Mouse (Mus musculus) cerebellum, postnatal 25 days (tissue): ENCODE measurements around the gene Rsph1.
A peak's percentile ranks its signal among the peaks of the same experiment; 100 is the strongest.
"Not testable (repeated sequence)": the region's sequence is repeated elsewhere in the genome, so short reads cannot be mapped to it uniquely, and the experiment has no call there.

Source experiments
- DNase-seq, 2 experiments: peaks; one replicate each; pipeline ENCODE4 v3.0.0; 2021; ENCODE audit warnings: mixed read lengths in 2 of 2

Gene Rsph1

DNA sequence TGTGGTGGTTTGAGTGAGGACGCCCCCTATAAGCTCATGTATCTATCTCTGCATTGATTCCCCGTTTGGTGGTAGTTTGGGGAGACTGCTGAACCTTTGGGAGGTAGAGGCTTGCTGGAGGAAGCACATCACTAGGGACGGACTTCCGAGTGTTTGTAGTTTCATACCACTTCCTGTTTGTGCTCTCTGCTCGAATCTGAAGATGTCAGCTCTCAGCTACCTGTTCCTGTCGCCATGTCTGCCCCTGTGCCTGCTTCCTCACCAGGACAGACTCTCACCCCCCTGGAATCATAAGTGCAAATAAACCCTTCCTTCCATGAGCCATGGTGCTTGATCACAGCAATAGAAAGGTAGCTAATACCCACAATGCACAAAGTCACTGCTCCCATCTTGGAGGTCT, 2.0 kb downstream of the Rsph1 start:
- DNase-seq, result no peak

DNA sequence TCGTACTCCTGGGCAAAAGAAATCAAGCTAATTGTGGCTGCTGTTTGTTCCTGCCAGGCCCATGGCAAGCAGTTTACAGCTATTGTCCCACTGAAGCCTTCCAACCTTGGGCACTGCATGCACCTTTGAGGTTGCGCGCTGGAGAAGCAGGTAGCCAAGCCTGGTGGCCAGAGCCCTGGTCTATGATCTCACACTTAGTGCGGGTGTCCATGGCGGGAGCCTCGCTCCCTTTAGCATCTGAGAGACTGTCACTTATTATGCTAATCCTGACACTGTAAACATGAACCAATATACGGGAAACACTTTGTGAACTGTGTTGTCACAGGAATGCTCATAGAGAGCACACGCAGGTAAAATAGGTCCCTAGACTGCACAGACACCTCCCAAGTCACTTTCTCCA, 3.6 kb downstream of the Rsph1 start:
- no peak for DNase-seq

DNA sequence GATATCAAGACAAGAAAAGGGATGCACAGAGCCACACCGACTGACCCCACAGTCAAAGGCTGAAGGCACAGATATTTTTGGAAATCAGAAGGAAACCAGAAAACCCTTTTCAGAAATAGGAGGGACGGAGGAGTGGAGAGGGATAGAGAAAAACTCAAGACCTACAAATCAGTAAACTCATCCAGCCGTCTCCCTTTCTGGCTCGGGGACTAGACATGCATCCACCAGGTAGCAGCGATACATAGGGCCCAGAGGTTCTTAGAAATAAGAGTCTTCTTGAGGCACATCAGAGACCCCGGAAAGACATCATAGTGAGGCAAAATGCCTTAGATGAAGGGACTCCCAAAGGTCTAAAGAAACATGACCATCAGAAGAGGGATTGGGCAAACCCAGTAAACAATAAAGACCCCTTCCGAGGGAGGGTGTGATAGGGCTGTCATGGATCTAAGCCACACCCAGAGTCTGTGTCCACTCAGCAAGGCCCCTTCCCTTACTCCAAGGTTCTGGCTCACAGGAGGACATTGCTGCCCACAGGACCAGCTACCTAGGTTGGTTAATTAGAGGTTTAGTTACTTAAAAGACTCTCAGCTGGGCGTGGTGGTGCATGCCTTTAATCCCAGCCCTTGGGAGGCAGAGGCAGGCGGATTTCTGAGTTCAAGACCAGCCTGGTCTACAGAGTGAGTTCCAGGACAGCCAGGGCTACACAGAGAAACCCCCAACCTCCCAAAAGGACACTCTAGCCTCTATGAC, 4.6 kb downstream of the Rsph1 start:
- DNase-seq, result no peak

DNA sequence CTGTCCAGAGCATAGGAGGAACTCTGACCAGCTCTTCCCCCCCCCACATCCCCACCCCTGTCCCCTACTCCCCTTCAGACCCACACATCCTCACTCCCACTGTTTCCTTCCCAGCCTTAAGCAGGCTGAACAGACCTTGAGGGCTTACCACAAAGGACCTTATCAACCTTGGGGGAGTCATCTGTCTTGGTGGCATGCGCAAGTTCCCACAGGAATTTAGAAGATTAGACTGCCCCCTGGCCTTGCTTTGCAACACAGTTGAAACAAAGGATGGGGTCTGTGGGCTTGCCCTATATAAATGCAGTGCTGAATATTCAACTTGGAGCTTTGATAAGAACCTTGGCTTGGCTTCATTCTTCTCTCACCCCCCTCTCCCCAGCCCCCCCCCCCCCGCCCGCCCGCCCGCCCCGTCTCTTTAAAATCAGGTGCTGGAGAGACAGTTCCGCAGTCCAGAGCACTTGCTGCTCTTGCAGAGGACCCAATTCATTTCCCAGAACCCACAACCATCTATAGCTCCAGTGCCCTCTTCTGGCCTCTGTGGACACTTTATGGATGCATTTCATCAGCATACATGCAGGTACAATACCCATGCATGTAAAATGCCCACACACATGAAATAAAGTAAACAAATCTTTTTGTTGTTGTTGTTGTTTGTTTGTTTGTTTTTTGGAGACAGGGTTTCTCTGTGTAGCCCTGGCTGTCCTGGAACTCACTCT, 5.9 kb downstream of the Rsph1 start:
- no peak for DNase-seq

DNA sequence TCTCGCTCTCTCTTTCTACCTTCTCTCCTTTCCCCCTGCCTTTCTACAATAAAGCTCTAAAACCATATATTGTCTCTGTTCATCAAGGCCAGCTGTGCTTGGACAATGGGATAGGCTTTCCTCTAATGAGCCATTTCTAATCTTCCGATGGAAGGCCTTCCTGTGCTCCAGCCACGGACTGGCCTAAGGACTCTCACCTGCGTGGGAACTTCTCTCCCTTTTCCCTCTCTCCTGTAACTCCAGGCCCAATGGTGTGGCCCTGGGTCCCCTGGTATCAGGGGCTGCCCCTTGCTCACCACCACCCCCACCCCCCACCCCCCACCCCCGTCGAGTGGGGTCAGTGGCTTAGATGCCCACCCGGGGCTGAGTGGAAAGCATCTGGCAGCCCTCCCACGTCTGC, 6.4 kb downstream of the Rsph1 start:
- not testable (repeated sequence) for DNase-seq

DNA sequence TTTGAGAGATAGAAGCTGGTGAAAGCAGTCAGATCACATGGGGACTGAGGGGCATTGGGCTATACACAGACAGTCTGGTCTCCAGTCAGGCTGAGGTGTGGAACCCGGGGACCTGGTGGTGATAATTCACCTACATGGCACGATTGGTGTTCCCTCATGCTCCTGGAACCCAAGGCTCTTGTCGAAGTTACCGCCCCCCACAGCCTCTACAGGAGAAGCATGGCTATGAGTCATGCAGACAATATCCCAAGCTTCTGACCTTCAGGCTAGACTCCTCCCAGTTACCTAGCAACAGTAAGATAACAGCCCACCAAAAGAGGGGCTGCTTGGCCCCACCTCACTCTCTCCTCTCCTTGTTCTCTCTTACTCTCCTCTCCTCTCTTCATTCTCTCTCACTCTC, 6.9 kb downstream of the Rsph1 start:
- DNase-seq, result no peak

DNA sequence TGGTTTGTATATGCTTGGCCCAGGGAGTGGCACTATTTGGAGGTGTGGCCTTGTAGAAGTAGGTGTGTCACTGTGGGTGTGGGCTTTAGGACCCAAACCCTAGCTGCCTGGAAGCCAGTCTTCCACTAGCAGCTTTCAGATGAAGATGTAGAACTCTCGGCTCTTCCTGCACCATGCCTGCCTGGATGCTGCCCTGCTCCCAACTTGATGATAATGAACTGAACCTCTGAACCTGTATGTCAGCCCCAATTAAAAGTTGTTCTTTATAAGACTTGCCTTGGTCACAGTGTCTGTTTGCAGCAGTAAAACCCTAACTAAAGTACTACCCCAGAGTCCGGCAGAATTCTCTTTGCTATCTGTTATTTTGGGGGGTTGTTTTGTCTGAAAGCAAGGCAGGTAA, 7.4 kb downstream of the Rsph1 start:
- DNase-seq, result no peak

DNA sequence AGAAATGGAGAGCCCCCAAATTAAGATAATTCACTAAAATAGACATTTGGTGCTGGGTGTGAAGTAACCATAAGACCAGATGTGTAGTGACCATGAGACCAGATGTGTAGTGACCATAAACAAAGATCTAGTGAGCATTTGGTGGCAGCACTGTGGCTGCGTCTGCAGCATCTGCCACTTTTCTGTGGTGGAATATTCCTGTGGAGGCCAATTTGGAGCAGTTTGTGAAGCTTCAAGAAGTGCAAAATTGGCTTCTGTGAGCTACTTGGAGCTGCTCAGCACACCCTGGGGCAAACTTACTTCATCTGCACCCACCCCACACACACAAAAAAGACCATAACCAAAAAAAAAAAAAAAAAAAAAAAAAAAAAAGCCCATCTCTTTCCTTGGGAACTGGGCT, 9.2 kb downstream of the Rsph1 start:
- no peak for DNase-seq

DNA sequence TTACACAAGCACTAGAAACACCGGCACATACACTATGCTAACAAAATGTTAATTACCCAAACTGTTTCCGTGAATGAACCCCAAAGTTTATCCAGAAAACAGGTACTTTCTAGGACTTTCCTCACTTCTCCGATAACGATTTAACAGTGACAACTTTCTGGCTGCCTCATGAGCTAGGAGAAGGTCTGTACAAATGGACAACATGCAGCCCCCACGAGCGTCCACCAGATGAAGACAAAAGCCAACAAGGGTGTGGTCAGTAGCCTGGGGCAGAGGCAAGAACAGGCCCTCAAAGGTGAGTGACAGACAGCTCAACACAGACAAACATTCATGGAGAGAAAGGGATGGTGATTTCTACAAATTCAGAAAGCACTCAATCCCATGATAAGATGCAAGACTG, 9.6 kb downstream of the Rsph1 start:
- no peak for DNase-seq

DNA sequence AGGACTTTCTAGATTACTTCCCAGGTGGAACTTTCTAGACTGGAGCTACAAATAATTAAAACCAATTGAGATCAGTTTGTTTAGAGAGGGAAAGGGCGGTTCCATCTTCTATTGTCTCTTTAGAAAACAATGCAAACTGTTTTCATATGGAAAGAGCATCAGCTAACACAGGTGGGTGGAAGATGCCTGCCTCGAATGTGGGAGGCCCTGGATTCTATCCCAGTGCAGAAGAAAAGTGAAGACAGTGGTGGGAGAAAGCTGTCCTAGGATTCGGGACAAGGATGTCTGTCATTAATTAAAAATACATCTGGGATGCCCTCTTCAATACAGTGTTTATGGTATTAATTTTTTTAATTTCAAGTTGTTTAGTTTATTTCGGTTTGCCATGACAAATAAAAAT, 10.0 kb downstream of the Rsph1 start:
- DNase-seq, result no peak

DNA sequence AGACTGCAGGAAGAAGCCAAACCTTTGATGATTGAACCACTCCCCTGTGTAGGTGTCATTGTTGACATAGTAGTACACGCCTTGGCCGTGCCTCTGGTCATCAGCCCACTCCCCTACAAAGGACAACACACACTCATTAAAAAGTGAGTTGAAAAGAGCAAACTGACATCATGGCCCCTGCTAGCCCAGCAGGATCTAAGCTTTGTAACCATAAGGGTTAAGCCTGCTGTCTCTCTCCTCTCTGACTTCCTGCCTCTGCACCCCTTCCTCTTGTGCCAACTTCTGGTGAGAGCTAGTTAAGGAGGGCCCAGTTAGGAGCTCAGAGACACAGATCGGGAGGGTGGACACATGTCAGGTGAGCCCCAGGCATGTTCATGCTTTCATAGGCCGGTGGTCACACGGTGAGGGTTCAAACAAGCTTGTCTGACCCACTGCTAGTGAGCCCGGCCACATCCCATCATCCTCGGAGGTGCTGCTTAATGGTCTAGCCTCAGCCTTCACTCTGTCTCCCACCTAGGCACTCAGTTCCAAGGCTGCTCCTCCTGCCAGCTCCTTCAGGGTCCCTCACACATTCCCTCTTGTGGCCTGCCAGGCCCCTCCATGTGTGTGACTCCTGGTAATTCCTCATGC, 10.7 kb downstream of the Rsph1 start:
- peak in 1 of 2 experiments; percentile 6 for DNase-seq

DNA sequence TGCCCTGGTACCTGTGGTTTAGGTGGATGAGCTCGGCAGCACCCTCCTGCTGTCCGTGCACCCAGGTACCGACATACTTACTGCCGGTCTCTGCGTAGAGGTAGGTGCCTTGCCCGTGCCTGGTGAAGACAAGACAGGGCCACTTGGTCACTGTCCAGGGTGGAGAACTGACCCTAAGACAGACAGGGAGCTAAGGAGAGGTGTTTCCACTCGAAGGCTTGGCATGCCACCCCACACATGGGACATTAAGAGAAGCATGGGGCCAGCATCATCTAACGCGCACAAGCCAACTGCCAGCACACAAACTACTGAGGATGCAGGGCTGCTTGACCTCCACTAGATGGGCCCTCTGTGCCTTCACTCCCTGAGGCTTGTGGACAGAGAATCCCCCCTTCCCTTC, 11.4 kb downstream of the Rsph1 start:
- peak in 1 of 2 experiments; percentile 5 for DNase-seq

DNA sequence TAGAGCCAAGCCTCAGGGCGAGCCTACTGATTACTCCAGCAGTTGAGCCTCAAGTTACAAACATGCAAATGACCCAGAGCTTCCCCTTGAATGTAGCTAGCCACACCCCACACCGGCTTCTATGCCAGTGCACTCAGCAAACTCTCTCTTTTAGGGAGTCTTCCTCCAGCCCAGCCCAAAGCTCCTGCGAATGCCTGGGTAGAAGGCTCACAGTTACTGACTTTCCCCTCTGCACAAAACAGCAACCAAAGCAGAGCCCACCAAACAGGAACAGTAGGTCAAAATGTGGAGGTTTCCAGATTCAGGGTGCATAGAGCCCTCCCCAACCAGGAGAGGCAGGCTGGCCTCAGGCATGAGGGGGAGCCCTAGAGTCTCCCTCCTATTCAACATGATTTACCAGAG, 12.0 kb downstream of the Rsph1 start:
- DNase-seq, result peak in 1 of 2 experiments; percentile 7

DNA sequence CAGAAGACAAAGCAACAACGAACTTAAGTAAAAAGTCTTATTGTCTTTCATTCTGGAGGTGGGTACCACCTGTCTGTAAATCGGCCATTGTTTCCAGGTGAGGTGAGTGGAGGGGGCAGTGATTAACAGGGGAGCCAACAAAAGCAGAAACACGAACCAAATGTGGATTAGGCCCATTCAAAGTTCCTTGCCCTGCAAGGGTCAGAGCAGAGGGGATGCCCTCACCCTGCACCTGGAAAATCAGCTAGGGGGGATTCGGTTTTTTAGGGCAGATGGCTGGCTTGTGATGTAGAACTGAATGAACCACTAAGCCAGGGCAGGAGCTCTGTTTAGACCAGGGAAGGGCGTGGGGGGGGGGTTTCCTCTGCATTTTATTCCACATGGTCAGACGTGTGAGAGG, 12.8 kb downstream of the Rsph1 start:
- no peak for DNase-seq

DNA sequence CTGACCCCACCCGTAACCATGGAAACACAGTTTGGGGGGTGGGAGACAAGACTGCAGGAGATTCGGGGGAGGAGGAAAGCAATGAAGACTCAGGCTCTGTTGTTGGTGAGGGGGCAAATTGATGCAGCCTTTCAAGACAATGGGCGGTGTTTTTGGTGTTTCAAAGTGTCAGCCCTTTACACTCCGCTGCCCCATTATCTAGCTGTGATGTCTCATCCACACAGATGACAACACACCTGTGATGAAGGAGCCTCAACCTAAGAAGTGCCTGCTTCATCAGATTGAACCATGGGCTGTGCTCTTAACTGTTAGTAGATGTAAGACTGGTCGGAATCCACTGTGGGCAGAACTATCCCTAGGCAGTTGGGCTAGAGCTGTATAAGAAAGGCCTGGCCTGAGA, 13.4 kb downstream of the Rsph1 start:
- DNase-seq, result no peak

DNA sequence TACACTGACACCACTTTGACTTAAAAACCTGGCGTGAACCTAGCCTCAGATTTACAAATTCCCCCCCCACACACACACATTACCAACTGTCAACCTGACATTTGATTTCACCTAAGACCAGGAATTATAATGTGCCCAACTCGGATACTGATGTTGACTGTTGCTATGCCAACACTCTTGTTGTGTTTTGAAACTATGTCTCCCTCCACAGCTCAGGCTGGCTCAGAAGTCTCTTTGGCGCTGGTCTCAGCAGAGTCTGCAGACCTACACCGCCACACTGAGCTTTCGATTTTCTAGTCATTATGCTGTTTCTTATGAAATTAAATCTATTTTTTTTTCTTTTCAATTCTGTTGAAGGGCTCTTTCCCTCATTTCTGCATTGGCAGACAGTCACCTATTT, 14.5 kb downstream of the Rsph1 start:
- DNase-seq, result no peak

DNA sequence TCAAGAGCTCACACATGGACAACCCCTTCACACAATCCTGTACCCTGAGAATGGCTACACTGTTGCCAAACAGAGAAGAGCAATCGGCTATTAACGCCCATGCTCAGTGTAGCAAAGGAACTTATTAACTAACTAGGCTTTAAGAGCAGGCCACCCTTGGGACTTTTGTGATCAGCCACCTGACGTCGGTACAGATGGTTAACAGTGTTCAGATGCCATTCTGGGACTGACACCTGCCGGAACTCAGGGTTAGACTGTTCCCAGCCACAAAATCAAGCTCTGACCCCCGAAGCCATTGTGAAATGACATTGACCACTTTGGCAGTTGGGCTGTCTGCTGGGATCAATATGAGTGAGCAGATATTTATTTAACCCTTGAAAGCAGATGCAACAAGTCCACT, 15.8 kb downstream of the Rsph1 start:
- no peak for DNase-seq

DNA sequence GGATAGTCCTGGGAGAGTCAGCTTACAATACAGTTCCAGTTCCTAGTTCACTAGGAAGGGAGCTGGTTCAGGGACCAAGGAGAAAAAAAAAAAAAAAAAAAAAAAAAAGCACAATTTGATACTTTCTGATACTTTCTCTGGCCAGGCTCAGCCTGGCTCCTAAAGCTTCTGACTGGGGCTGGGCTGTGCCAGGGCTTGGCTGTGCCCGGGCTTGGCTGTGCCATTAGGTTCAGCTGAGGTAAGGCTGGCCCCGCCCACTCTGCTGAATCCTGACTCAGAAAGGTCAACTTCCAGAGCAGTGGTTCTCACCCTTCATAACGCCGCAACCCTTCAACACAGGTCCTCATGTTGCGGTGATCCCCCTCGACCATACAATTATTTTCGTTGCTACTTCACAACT, 16.8 kb downstream of the Rsph1 start:
- peak in 1 of 2 experiments; percentile 59 for DNase-seq

DNA sequence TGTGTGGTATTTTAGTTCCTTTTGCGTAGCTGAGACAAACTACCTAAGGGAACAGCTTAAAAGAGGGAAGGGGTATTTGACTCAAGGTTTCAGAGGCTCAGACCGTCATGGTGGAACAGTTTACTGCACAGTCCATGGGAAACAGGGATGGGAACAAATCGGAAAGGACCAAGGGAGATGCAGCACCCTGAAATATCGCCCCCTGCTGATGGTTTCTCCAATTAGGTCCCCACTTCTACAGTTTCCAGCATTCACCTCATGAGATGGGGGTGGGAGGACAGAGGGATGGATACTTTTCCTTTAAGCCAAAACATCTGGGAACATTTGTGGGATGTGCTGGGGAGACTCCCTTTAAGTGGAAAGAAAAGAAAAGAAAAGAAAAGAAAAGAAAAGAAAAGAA, 17.4 kb downstream of the Rsph1 start:
- DNase-seq, result peak in 1 of 2 experiments; percentile 38

DNA sequence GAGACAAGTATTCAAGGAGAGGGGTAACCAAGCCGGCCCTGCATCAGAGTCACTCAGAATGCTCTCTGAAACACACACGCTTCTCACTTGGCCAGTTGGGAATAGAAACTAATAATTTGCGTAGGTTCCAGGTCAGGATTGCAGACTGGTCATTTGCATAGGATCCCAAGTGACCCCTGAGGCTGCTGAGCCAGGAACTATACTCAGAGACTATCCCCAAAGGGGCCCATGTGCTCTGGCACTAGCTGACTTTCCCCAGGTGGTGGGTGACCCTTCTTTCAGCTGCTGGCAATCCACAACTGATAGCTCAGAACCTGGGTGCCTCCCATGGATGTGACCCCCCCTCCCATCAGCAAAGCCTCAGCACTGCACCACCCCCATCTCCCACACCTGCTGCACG, 18.0 kb downstream of the Rsph1 start:
- DNase-seq, result no peak

DNA sequence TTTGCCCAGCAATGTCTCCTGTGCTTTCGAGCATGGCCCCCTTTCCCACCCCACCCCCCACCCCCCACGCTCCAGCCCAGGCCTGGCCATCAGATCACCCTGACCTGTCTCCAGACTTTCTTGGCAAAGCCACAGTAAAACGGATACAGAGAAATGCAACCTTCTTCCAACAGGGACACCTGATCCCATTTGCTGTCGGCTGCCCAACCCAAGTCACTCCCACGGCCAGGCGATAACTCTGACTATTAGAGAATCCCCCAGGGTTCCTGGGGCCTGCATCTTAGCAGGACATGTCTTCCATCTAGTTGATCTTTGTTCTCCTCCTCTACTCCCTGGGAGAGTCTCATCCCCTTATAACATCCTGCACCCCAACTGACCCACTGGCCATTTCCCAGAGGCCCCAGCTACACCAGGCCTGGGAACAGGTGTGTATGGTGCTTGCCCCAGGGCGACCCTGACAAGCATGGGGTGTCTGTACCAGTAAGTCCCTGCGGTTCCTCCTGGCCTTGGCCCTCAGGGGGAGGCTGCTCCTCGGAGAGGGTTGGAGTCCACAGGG, 18.8 kb downstream of the Rsph1 start:
- DNase-seq, result no peak

DNA sequence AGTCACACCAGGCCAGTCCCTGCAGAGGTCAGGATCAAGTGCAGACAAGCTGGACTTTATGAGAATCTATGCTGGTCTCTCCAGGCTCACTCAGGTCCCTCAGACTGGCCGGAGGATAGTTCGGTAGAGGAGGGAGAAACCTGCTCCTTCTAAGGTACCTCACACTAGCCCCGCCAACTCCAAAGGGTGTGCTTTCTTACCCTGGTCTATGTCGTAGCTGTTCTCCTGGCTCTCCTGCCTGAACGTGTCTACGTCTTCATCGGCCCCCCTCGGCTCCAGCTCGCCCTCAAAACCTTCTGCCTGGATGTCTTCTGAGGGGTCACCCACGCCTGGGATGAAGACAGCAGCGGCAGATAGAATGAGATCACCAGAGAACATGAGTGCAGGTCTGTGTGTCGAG, 19.3 kb downstream of the Rsph1 start:
- no peak for DNase-seq

DNA sequence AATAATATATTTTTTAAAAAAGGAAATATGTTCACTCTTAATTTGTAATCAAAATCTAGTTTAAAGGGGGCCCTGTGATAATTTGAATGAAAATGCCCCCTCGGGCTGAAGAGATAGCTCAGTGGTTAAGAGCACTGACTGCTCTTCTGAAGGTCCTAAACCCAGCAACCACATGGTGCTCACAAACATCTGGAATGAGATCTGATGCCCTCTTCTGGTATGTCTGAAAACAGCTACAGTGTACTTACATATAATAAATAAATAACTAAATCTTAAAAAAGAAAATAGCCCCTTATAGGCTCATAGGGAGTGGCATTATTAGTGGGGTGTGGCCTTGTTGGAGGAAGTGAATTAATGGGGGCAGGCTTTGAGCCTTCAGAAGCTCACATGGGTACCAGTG, 20.0 kb downstream of the Rsph1 start:
- no peak for DNase-seq

DNA sequence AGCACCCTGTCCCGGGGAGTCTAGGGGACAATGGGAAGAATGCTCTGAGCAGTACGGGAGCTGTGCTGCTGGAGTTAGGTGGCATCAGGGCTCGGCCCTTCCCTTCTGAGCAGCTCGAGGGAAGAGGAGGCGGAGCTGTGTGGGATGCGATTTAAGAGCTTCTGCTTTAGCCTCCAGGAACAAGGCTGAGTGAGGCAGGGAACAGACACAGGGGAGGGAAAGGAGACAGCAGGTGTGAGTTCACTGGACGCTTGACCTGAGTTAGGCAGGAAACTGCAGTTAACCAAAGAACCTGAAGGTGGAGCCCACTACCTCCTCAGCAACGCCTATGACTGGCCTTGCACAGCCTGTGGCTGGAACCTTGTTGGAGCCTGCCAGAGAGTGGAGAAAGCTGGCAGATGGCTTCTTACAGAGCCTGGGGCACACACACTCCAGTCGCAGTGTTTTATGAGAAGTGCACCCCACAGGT, 22.7 kb downstream of the Rsph1 start:
- peak; percentile 91 to 95 for DNase-seq
